Mouse (Mus musculus): ENCODE measurements around the gene Tgm1. TPM values are rescaled to one million over a fixed set of nuclear protein-coding genes. Genes with fewer than 3 reads are reported as not detected.

Gene Tgm1
- polyA plus RNA-seq, 1 experiment from 2014 or later = 14.2 TPM

- H3K36me3 ChIP-seq (ENCODE audit: insufficient read depth, low read length) = peaks cover 11% of the 10 kb centered on the region
- 70% methylated on average over 9 of the region's 9 CpGs for WGBS
- no peak overlapping the region for H3K4me2 ChIP-seq (replicated peaks; ENCODE audit: low read depth, low read length)
- TF ChIP-seq CTCF (IDR thresholded peaks at IDR 0.05) = no peak
- TF ChIP-seq EP300 (IDR thresholded peaks at IDR 0.05) = no peak
- DNase-seq (ENCODE audit: low spot score) = no peak
- ATAC-seq = 0 out of 2 replicates have a peak, but pooled peaks have one; percentile 37
- H3K27me3 ChIP-seq (replicated peaks; ENCODE audit: insufficient read depth, low read length) = no peaks in the 10 kb centered on the region
- no peaks in the 10 kb centered on the region for H3K4me1 ChIP-seq (ENCODE audit: insufficient read depth, low read depth, low read length)
- H3K4me3 ChIP-seq (ENCODE audit: low read depth, low read length) = no peak overlapping the region
- H3K9ac ChIP-seq (replicated peaks; ENCODE audit: low read depth) = no peak overlapping the region
- no peaks in the 10 kb centered on the region for H3K9me3 ChIP-seq (ENCODE audit: low read length)
- H3K27ac ChIP-seq (ENCODE audit: low read length) = no peak overlapping the region
Observed at GRCm38 (mm10) chr14:55737086-55737687, 23.5 kb upstream of the Tgm1 start.

GRCm38 (mm10) chr14:55735758-55736157 lies 22.0 kb upstream of the Tgm1 start:
- H3K9me3 ChIP-seq (ENCODE audit: low read length) = no peaks in the 10 kb centered on the region
- H3K9ac ChIP-seq (replicated peaks; ENCODE audit: low read depth) = no peak overlapping the region
- H3K4me3 ChIP-seq (ENCODE audit: low read depth, low read length) = no peak overlapping the region
- H3K27me3 ChIP-seq (replicated peaks; ENCODE audit: insufficient read depth, low read length) = no peaks in the 10 kb centered on the region
- H3K4me2 ChIP-seq (replicated peaks; ENCODE audit: low read depth, low read length) = no peak overlapping the region
- TF ChIP-seq CTCF (IDR thresholded peaks at IDR 0.05) (no peak), EP300 (IDR thresholded peaks at IDR 0.05) (no peak)
- 71% methylated on average over 4 of the region's 4 CpGs for WGBS
- no peak for ATAC-seq
- H3K36me3 ChIP-seq (ENCODE audit: insufficient read depth, low read length) = peaks cover 8% of the 10 kb centered on the region
- H3K4me1 ChIP-seq (ENCODE audit: insufficient read depth, low read depth, low read length) = no peaks in the 10 kb centered on the region
- H3K27ac ChIP-seq (ENCODE audit: low read length) = no peak overlapping the region
- no peak for DNase-seq (ENCODE audit: low spot score)

- Histone ChIP-seq H3K4me2 (replicated peaks; ENCODE audit: low read depth, low read length) (no peak overlapping the region), H3K9me3 (ENCODE audit: low read length) (no peaks in the 10 kb centered on the region), H3K36me3 (ENCODE audit: insufficient read depth, low read length) (peaks cover 4% of the 10 kb centered on the region), H3K4me3 (ENCODE audit: low read depth, low read length) (no peak overlapping the region), H3K9ac (replicated peaks; ENCODE audit: low read depth) (no peak overlapping the region), H3K27me3 (replicated peaks; ENCODE audit: insufficient read depth, low read length) (no peaks in the 10 kb centered on the region), H3K4me1 (ENCODE audit: insufficient read depth, low read depth, low read length) (no peaks in the 10 kb centered on the region), H3K27ac (ENCODE audit: low read length) (no peak overlapping the region)
- TF ChIP-seq CTCF (IDR thresholded peaks at IDR 0.05) = no peak
- no peak for DNase-seq (ENCODE audit: low spot score)
- WGBS = 38% methylated on average over 3 of the region's 3 CpGs
- no peak for ATAC-seq
Observed at GRCm38 (mm10) chr14:55735334-55735733, 21.6 kb upstream of the Tgm1 start.

- WGBS = 74% methylated on average over 7 of the region's 7 CpGs
- no peak overlapping the region for H3K9ac ChIP-seq (replicated peaks; ENCODE audit: low read depth)
- DNase-seq (ENCODE audit: low spot score) (no peak), ATAC-seq (no peak)
- no peak overlapping the region for H3K27ac ChIP-seq (ENCODE audit: low read length)
- TF ChIP-seq EP300 (IDR thresholded peaks at IDR 0.05) (no peak), CTCF (IDR thresholded peaks at IDR 0.05) (no peak)
- H3K4me1 ChIP-seq (ENCODE audit: insufficient read depth, low read depth, low read length) = no peaks in the 10 kb centered on the region
- H3K9me3 ChIP-seq (ENCODE audit: low read length) = no peaks in the 10 kb centered on the region
- H3K4me2 ChIP-seq (replicated peaks; ENCODE audit: low read depth, low read length) = no peak overlapping the region
- no peaks in the 10 kb centered on the region; the same call in 1 of the 2 replicates for H3K36me3 ChIP-seq (ENCODE audit: insufficient read depth, low read length)
- H3K27me3 ChIP-seq (replicated peaks; ENCODE audit: insufficient read depth, low read length) = no peaks in the 10 kb centered on the region
- H3K4me3 ChIP-seq (ENCODE audit: low read depth, low read length) = no peak overlapping the region
Observed at GRCm38 (mm10) chr14:55734869-55735268, 21.1 kb upstream of the Tgm1 start.

- Histone ChIP-seq H3K4me2 (replicated peaks; ENCODE audit: low read depth, low read length) (no peak overlapping the region), H3K36me3 (ENCODE audit: insufficient read depth, low read length) (no peaks in the 10 kb centered on the region), H3K27ac (ENCODE audit: low read length) (no peak overlapping the region), H3K9me3 (ENCODE audit: low read length) (no peaks in the 10 kb centered on the region), H3K4me1 (ENCODE audit: insufficient read depth, low read depth, low read length) (no peaks in the 10 kb centered on the region), H3K9ac (replicated peaks; ENCODE audit: low read depth) (no peak overlapping the region), H3K27me3 (replicated peaks; ENCODE audit: insufficient read depth, low read length) (no peaks in the 10 kb centered on the region), H3K4me3 (ENCODE audit: low read depth, low read length) (no peak overlapping the region)
- DNase-seq (ENCODE audit: low spot score) (no peak), ATAC-seq (no peak)
- 66% methylated on average over 10 of the region's 10 CpGs for WGBS
- no peak for TF ChIP-seq CTCF (IDR thresholded peaks at IDR 0.05)
- TF ChIP-seq EP300 (IDR thresholded peaks at IDR 0.05) = no peak
Observed at GRCm38 (mm10) chr14:55733889-55734288, 20.2 kb upstream of the Tgm1 start.

GRCm38 (mm10) chr14:55730531-55731032 lies 16.9 kb upstream of the Tgm1 start:
- Histone ChIP-seq H3K36me3 (ENCODE audit: insufficient read depth, low read length) (no peaks in the 10 kb centered on the region), H3K27me3 (replicated peaks; ENCODE audit: insufficient read depth, low read length) (no peaks in the 10 kb centered on the region), H3K9ac (replicated peaks; ENCODE audit: low read depth) (no peak overlapping the region), H3K4me3 (ENCODE audit: low read depth, low read length) (no peak overlapping the region), H3K27ac (ENCODE audit: low read length) (no peak overlapping the region), H3K4me2 (replicated peaks; ENCODE audit: low read depth, low read length) (no peak overlapping the region), H3K9me3 (ENCODE audit: low read length) (no peaks in the 10 kb centered on the region), H3K4me1 (ENCODE audit: insufficient read depth, low read depth, low read length) (no peaks in the 10 kb centered on the region)
- DNase-seq (ENCODE audit: low spot score) = peak; percentile 23
- no peak for ATAC-seq
- TF ChIP-seq EP300 (IDR thresholded peaks at IDR 0.05) = no peak
- no peak for TF ChIP-seq CTCF (IDR thresholded peaks at IDR 0.05)
- 65% methylated on average over 7 of the region's 7 CpGs for WGBS

Measured in lung, postnatal 0 days (tissue).